ENCODE assay signal across 24 mouse cellular contexts in genomic region chr11:58102146-58102545, GRCm38 (mm10). TPM values are rescaled to one million over a fixed set of nuclear protein-coding genes. Genes with fewer than 3 reads are reported as not detected.
DNase-seq lines count a peak whose midpoint lies in the region; ATAC-seq and TF ChIP-seq lines count a peak whose summit lies in the region.
"Had no signal": no experiment of that assay in that cellular context is flagged by ENCODE, and none has a peak within 500 bp of the region (broad histone marks: within the 10 kb centered on the region; RNA-seq: fewer than 3 reads in every experiment).

No protein-coding gene starts in this region.

- TF ChIP-seq EP300 in ES-Bruce4 (IDR thresholded peaks at IDR 0.05; ENCODE audit: insufficient read depth, low read depth, low read length) = 0 out of 2 replicates have a peak, but pooled peaks have one; percentile 34
- TF ChIP-seq EP300 in lung, postnatal 0 days (IDR thresholded peaks at IDR 0.05) = no peak

- DNase-seq in heart, postnatal 14 days = no peak
- DNase-seq in thymus, postnatal 25 days = peak; percentile 51
- no peak for DNase-seq in lung, postnatal 0 days (ENCODE audit: low spot score)
- DNase-seq in gastrocnemius, postnatal 25 days = no peak
- DNase-seq: cerebellum, postnatal 10 days; gastrocnemius, postnatal 14 days; kidney, adult 11 months; lung, embryonic 14.5 days; lung, postnatal 4 days; right cerebral cortex, postnatal 4 days had no signal

- no peak for TF ChIP-seq CTCF in ES-Bruce4 (IDR thresholded peaks at IDR 0.05; ENCODE audit: low read depth, low read length)
- TF ChIP-seq CTCF in lung, postnatal 0 days (IDR thresholded peaks at IDR 0.05) = no peak

- no peak for ATAC-seq in heart, embryonic 15.5 days (replicated peaks; ENCODE audit: insufficient number of reproducible peaks, insufficient read depth, low FRiP score, low read depth)
- no peak for ATAC-seq in limb, embryonic 13.5 days (ENCODE audit: low FRiP score, low read depth)
- no peak for ATAC-seq in lung, postnatal 0 days
- ATAC-seq: forebrain, embryonic 15.5 days; hindbrain, postnatal 0 days; liver, embryonic 12.5 days had no signal

- H3K4me1 ChIP-seq in heart, embryonic 15.5 days (replicated peaks) = peaks cover 25% of the 10 kb centered on the region
- peaks cover 3% of the 10 kb centered on the region for H3K4me1 ChIP-seq in ES-Bruce4 (ENCODE audit: control insufficient read depth, insufficient read depth, low read length)
- H3K4me1 ChIP-seq in limb, embryonic 13.5 days = peaks cover 23% of the 10 kb centered on the region
- peaks cover 3% of the 10 kb centered on the region; the same call in 1 of the 2 replicates for H3K4me1 ChIP-seq in lung, postnatal 0 days (ENCODE audit: insufficient read depth, low read depth, low read length)

- no peaks in the 10 kb centered on the region for H3K9me3 ChIP-seq in heart, embryonic 15.5 days (replicated peaks)
- H3K9me3 ChIP-seq in ES-Bruce4 (replicated peaks; ENCODE audit: control insufficient read depth, insufficient read depth, low read length, poor library complexity, severe bottlenecking) = no peaks in the 10 kb centered on the region
- H3K9me3 ChIP-seq in limb, embryonic 13.5 days = no peaks in the 10 kb centered on the region
- no peaks in the 10 kb centered on the region for H3K9me3 ChIP-seq in lung, postnatal 0 days (ENCODE audit: low read length)
- H3K9me3 ChIP-seq: embryonic facial prominence, embryonic 13.5 days; forebrain, embryonic 15.5 days; heart, embryonic 10.5 days; liver, embryonic 12.5 days had no signal

- H3K4me3 ChIP-seq in heart, embryonic 15.5 days = no peak overlapping the region
- no peak overlapping the region for H3K4me3 ChIP-seq in ES-Bruce4 (ENCODE audit: low read depth, low read length)
- no peak overlapping the region for H3K4me3 ChIP-seq in limb, embryonic 13.5 days
- no peak overlapping the region for H3K4me3 ChIP-seq in lung, postnatal 0 days (ENCODE audit: low read depth, low read length)
- H3K4me3 ChIP-seq: forebrain, embryonic 15.5 days; heart, embryonic 10.5 days; liver, embryonic 12.5 days had no signal

- 0 out of 2 replicates have a peak, but pooled peaks cover 4% of the 10 kb centered on the region for H3K27me3 ChIP-seq in heart, embryonic 15.5 days
- no peaks in the 10 kb centered on the region for H3K27me3 ChIP-seq in ES-Bruce4 (ENCODE audit: control insufficient read depth, insufficient read depth, low read length, poor library complexity, severe bottlenecking)
- peaks cover 20% of the 10 kb centered on the region for H3K27me3 ChIP-seq in limb, embryonic 13.5 days
- H3K27me3 ChIP-seq in lung, postnatal 0 days (replicated peaks; ENCODE audit: insufficient read depth, low read length) = no peaks in the 10 kb centered on the region

- H3K36me3 ChIP-seq in heart, embryonic 15.5 days = no peaks in the 10 kb centered on the region
- H3K36me3 ChIP-seq in ES-Bruce4 (ENCODE audit: control insufficient read depth, insufficient read depth, low read length, poor library complexity, severe bottlenecking) = no peaks in the 10 kb centered on the region
- no peaks in the 10 kb centered on the region for H3K36me3 ChIP-seq in limb, embryonic 13.5 days
- no peaks in the 10 kb centered on the region for H3K36me3 ChIP-seq in lung, postnatal 0 days (ENCODE audit: insufficient read depth, low read length)
- H3K36me3 ChIP-seq: embryonic facial prominence, embryonic 13.5 days; forebrain, embryonic 15.5 days; heart, embryonic 10.5 days had no signal

- H3K27ac ChIP-seq in heart, embryonic 15.5 days = peak overlapping the region; percentile 43
- H3K27ac ChIP-seq in ES-Bruce4 (ENCODE audit: insufficient read depth, low read length) = peak overlapping the region; percentile 95
- H3K27ac ChIP-seq in limb, embryonic 13.5 days = 0 out of 2 replicates have a peak overlapping the region, but pooled peaks have one; percentile 28
- no peak overlapping the region for H3K27ac ChIP-seq in lung, postnatal 0 days (ENCODE audit: low read length)
- H3K27ac ChIP-seq: forebrain, embryonic 15.5 days; heart, embryonic 10.5 days; hindbrain, postnatal 0 days; kidney, postnatal 0 days; liver, embryonic 12.5 days had no signal

- intact Hi-C loops in heart, postnatal 14 days (cut with DNase I) = loop anchor here (5.0 kb wide), 1 partner anchor 140 kb away; no protein-coding TSS in a partner anchor

- no peak overlapping the region for H3K4me2 ChIP-seq in heart, embryonic 15.5 days
- H3K4me2 ChIP-seq in limb, embryonic 13.5 days (replicated peaks) = no peak overlapping the region
- no peak overlapping the region for H3K4me2 ChIP-seq in lung, postnatal 0 days (replicated peaks; ENCODE audit: low read depth, low read length)
- H3K4me2 ChIP-seq: forebrain, embryonic 15.5 days; liver, embryonic 12.5 days; lung, embryonic 14.5 days had no signal

- no peak for TF ChIP-seq POLR2A in ES-Bruce4 (IDR thresholded peaks at IDR 0.05; ENCODE audit: insufficient read depth, low read length)

- H3K9ac ChIP-seq in heart, embryonic 15.5 days = no peak overlapping the region
- H3K9ac ChIP-seq in ES-Bruce4 (ENCODE audit: low read depth, poor library complexity, severe bottlenecking) = 0 out of 2 replicates have a peak overlapping the region, but pooled peaks have one; percentile 14
- H3K9ac ChIP-seq in limb, embryonic 13.5 days = no peak overlapping the region
- no peak overlapping the region for H3K9ac ChIP-seq in lung, postnatal 0 days (replicated peaks; ENCODE audit: low read depth)
- H3K9ac ChIP-seq: forebrain, embryonic 15.5 days; lung, embryonic 14.5 days had no signal

- 67% methylated on average over 3 of the region's 3 CpGs for WGBS in heart, embryonic 15.5 days
- WGBS in limb, embryonic 13.5 days = 69% methylated on average over 3 of the region's 3 CpGs
- 62% methylated on average over 3 of the region's 3 CpGs for WGBS in lung, postnatal 0 days

RNA-seq across cellular contexts. Expression of gene Cnot8, which starts 1.8 kb away (rescaled TPM):
- 67.6 and 81.1 TPM in 2 replicates for polyA plus RNA-seq in heart, embryonic 15.5 days (2015; fragmentation: Nextera tagmentation; extraction: Ambion mirVana)
- total RNA-seq in heart, postnatal 14 days (2021) = 10 to 100 TPM; 38.6 to 40.5 TPM
- polyA plus RNA-seq in ES-Bruce4 (2011; ENCODE audit: insufficient read depth, insufficient read length, low read depth, missing spikeins) = 98.9 and 102 TPM in 2 replicates
- 104 and 106 TPM in 2 replicates for polyA plus RNA-seq in limb, embryonic 13.5 days (2015; fragmentation: Nextera tagmentation; extraction: Ambion mirVana)
- polyA plus RNA-seq in lung, postnatal 0 days (2015; fragmentation: Nextera tagmentation; extraction: Ambion mirVana) = 71.2 and 71.8 TPM in 2 replicates
- 10 to 100 TPM; 28.5 to 30.6 TPM for total RNA-seq in gastrocnemius, postnatal 25 days (2021)

RNA-seq across cellular contexts. Expression of gene Gm12248, which starts 9.2 kb away (rescaled TPM):
- not detected in 2 replicates for polyA plus RNA-seq in heart, embryonic 15.5 days (2015; fragmentation: Nextera tagmentation; extraction: Ambion mirVana)
- not detected for total RNA-seq in heart, postnatal 14 days (2021)
- not detected in 2 replicates for polyA plus RNA-seq in ES-Bruce4 (2011; ENCODE audit: insufficient read depth, insufficient read length, low read depth, missing spikeins)
- not detected in 2 replicates for polyA plus RNA-seq in limb, embryonic 13.5 days (2015; fragmentation: Nextera tagmentation; extraction: Ambion mirVana)
- 0.14 and 0.17 TPM in 2 replicates for polyA plus RNA-seq in lung, postnatal 0 days (2015; fragmentation: Nextera tagmentation; extraction: Ambion mirVana)
- total RNA-seq in gastrocnemius, postnatal 25 days (2021) = not detected
- total RNA-seq: gastrocnemius, postnatal 14 days; hematopoietic stem cell, adult 5-6 weeks; hindbrain, postnatal 0 days; layer of hippocampus, adult 18-20 months; layer of hippocampus, postnatal 25 days; left cerebral cortex, postnatal 25 days; midbrain, postnatal 0 days had no signal
- polyA plus RNA-seq: embryonic facial prominence, embryonic 13.5 days; forebrain, embryonic 15.5 days; heart, embryonic 10.5 days; hindbrain, postnatal 0 days; kidney, postnatal 0 days; liver, embryonic 12.5 days; lung, embryonic 14.5 days; midbrain, postnatal 0 days had no signal
